Mouse (Mus musculus) hematopoietic stem cell, adult 5-6 weeks (primary cell): Measurements from ENCODE around the gene Slit3. TPM values are rescaled to one million over a fixed set of nuclear protein-coding genes. Genes with fewer than 3 reads are reported as not detected.

ENCODE experiments used
- ATAC-seq, 2 experiments: fragments of 125-278 bp in 1 of 2; replicated peaks in 1 of 2; 2 replicates each; pipeline ENCODE4 v1.8.0; 2016 to 2017; ENCODE audit warnings: inconsistent platforms in 2 of 2, mild to moderate bottlenecking in 2 of 2, moderate number of reproducible peaks in 2 of 2, low read depth in 1 of 2, moderate TSS enrichment in 1 of 2; ENCODE audit not compliant: low FRiP score in 2 of 2, poor library complexity in 2 of 2, severe bottlenecking in 2 of 2, insufficient read depth in 1 of 2, low TSS enrichment in 1 of 2
- total RNA-seq: library from RNA; stranded (forward); fragments of 172-1452, 232-1000 nt; gene quantifications from 2 replicates; pipeline ENCODE4 v1.2.3, GENCODE M21; 2017

The Slit3 gene
- total RNA-seq, 1 experiment from 2014 or later: not detected

- ATAC-seq: no peak
Measured at GRCm38 (mm10) chr11:35527816-35528462, 406.9 kb downstream of the Slit3 start.

GRCm38 (mm10) chr11:35535027-35535426 is 414.0 kb downstream of the Slit3 start:
- no peak for ATAC-seq

GRCm38 (mm10) chr11:35537128-35538088 is 416.4 kb downstream of the Slit3 start:
- peak; percentile 49 to 71; a peak in 3 of 4 replicates for ATAC-seq

- no peak for ATAC-seq
Measured at GRCm38 (mm10) chr11:35542731-35543130, 421.7 kb downstream of the Slit3 start.

- ATAC-seq: no peak
Measured at GRCm38 (mm10) chr11:35544112-35545064, 423.4 kb downstream of the Slit3 start.

GRCm38 (mm10) chr11:35546081-35546822 is 425.2 kb downstream of the Slit3 start:
- no peak for ATAC-seq

- no peak for ATAC-seq
Measured at GRCm38 (mm10) chr11:35550036-35550435, 429.0 kb downstream of the Slit3 start.

- ATAC-seq: no peak
Measured at GRCm38 (mm10) chr11:35556192-35556591, 435.2 kb downstream of the Slit3 start.

- ATAC-seq: no peak
Measured at GRCm38 (mm10) chr11:35557476-35557875, 436.5 kb downstream of the Slit3 start.

GRCm38 (mm10) chr11:35558311-35558710 is 437.3 kb downstream of the Slit3 start:
- no peak for ATAC-seq

GRCm38 (mm10) chr11:35559386-35559785 is 438.4 kb downstream of the Slit3 start:
- no peak for ATAC-seq

- no peak for ATAC-seq
Measured at GRCm38 (mm10) chr11:35561760-35562159, 440.7 kb downstream of the Slit3 start.

GRCm38 (mm10) chr11:35565322-35565721 is 444.3 kb downstream of the Slit3 start:
- no peak for ATAC-seq

GRCm38 (mm10) chr11:35566686-35567085 is 445.7 kb downstream of the Slit3 start:
- ATAC-seq: no peak

GRCm38 (mm10) chr11:35569126-35569916 is 448.3 kb downstream of the Slit3 start:
- no peak for ATAC-seq

GRCm38 (mm10) chr11:35569957-35570356 is 448.9 kb downstream of the Slit3 start:
- no peak for ATAC-seq
